Mouse (Mus musculus): ENCODE data around the gene Vipas39. TPM values are rescaled to one million over a fixed set of nuclear protein-coding genes. Genes with fewer than 3 reads are reported as not detected.

The Vipas39 gene
- total RNA-seq (2023), result 10 to 100 TPM; 25.7 to 31.5 TPM

DNA sequence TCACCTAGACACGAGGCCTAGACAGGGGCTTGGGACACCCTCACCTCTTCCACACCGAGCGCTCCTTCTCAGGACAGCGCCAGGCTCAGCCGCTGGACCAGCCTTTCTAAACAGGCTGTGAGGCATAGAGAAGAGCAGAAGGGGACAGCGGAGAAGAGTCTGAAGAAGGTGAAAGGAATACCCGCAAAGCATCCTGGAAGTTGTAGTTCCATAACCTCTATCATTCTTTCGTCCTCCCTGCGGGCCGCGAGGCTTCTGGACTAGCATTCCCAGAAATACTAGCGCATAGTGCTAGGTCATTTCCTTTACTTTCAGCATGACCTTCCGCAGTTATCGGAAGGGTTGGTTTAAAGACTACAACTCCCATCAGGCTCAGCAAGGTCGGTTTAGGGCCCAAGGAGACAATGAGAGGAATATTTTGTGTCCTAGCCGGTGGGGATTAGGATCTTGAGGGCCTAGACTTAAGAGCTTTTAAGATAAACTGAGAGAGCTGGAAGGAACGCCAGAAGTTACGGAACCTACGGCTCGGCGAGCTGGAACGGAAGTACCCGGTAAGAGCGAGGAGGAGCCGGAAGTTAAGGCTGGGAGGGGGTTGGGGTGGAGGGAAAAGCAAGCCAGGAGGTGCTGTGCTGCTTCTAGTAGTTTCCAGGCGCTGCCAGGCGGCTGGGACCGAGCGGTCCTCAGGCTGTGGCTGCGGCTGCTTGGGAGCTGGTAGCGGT lies at the start of gene Vipas39, which contains the start of gene Ahsa1:
Vipas39 (minus strand) TSS at position 149 of the 719 bp plus-strand sequence.
Ahsa1 (plus strand) TSS at position 372 of the 719 bp plus-strand sequence.

DNA sequence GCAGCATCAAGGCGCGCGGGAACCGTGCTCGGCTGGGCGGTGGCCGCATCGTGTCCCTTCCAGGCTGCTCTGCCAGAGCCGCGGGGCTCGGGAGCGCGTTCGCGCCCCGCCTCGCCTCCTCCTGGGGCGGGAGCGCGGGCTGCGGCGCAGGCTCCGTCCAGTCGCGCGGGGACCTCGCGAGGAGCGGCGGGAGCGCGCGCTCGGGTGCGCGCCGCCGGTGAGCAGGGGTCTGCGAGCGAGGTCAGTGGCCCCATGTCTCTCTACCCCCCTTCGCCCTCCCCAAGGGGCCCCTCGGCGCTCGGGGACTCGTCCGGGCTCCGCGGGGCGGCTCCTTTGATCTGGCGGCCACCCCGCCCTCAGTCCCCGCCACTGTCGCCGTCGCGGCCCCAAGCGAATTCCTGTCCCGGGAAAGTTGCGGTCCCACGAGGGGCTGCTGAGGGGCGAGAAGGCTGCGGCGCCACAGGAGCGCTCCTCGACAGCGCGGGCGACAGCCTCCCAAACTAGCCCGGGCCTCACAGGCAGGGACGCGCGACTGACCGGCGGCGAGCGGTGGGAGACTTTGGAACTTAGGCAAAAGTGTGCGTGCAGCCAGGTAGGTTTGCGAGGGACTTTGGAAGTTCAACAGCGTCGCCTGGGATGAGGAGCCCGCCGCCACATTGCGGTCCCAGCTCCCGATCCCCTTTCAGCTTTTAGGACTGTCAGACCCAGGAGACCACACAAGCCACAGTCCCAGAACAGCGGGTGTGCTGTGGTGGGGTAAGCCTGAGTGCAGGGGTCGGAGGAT lies 33.8 kb upstream of the Vipas39 start, which contains the start of gene Ism2:
Ism2 (minus strand) TSS at position 49 of the 784 bp plus-strand sequence.

DNA sequence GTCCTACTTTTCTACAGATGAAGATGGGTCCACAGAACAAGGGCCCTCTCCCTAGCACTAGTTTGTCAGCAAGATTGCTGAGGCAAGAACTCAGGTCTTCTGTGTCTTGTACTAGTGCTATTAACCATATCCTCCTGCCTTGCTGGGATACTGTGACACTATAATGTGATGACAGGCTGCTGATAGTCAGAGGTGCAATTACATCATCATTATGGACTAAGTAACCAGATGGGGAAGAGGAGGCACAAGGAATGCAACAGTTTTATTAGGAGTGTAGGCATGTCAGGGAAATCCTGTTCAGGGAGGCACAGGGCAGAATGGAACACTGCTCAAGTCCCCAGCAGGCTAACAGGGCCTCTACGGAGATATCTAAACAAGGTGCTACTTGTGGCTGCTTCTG lies 27.4 kb downstream of the Vipas39 start, which contains the start of gene Noxred1:
Noxred1 (minus strand) TSS at position 101 of the 400 bp plus-strand sequence.

DNA sequence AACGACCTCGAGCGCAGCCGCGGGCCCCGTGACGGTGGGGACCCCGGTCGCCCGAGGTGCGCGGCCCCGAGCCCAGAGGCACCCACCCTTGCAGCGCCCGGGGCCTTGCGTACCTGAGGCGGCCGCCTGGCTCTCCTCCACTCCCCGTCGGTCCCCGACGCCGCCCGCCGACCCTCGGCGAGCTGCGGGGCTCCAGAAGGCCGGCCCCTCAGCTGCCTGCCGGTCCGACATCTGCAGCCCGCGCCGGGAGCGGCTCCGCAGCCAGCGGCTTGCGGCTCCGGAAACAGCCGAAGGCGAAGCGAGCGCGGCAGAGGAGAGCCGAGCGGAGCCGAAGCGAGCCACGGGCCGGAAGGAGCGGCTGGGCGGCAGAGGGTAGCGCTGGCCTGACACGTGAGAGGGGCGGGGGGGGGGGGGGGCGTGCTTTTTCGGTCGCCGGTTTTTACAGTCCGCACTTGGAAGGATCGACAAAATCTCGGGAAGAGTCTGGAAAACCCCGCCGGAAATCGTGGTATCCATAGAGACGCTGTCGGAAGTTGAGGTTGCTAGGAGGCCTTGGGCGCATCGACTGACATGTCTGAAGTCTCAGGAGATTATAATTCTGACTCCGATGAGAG lies 66.0 kb downstream of the Vipas39 start, which contains the start of gene Tmed8:
Tmed8 (minus strand) TSS at position 482 of the 614 bp plus-strand sequence.

DNA sequence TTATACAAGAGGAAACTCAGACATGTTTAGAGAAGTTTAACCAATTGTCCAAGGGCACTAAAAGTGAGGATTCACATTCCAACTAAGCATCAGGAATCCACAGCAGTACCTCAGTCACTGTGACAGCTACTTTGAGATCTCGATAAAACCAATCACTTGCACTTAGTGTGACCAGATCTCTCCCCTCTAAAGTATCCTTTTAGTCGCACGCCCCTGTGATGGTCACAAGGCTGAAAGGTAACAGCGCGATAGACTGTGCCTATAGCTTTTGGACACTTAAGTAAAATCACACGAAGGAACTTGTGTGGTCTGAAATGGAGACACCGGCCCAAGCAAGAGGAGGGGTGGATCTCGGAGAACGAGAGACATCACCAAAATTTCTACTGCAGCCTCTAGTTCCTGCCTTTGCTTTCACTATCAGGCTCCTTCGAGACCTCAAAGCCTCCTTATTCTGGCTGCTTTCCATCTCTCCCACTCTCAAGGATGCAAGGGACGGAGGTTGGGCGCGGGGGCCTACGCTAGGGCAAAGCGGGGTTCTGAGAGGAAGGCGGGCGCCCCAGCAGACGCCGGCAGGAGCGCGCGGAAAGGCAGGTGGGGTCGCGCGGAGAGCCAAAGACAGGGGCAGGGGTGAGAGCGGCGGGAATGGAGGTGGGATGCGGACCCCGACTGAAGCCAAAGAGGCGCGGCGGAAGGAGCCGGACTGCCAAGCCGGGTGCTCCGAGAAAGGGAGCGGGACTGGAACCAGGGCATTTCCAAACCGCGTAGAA lies 66.7 kb downstream of the Vipas39 start, which contains the start of gene Samd15:
Samd15 (plus strand) TSS at position 518 of the 767 bp plus-strand sequence.

Other genes starting within 250 kb of the Vipas39 start
- not detected for gene Tmem63c, start 244.9 kb downstream of the Vipas39 start, total RNA-seq (2023)
- not detected for gene Ngb, start 163.7 kb downstream of the Vipas39 start, total RNA-seq (2023)
- gene Gstz1, start 119.1 kb downstream of the Vipas39 start, total RNA-seq (2023), result 1 to 10 TPM; 7.9 to 8.7 TPM
- gene Pomt2, start 118.3 kb downstream of the Vipas39 start, total RNA-seq (2023), result 1 to 10 TPM; 2.3 to 2.7 TPM
- under 1 TPM in 1 of 2 experiments, not detected in 1; 0.77 TPM for gene Samd15, start 66.5 kb downstream of the Vipas39 start, total RNA-seq (2023)
- 10 to 100 TPM in 1 of 2 experiments, 1 to 10 TPM in 1; 9.9 to 10.6 TPM for gene Tmed8, start 65.8 kb downstream of the Vipas39 start, total RNA-seq (2023)
- gene Noxred1, start 27.5 kb downstream of the Vipas39 start, total RNA-seq (2023), result 1 to 10 TPM; 2.9 to 3.1 TPM
- gene Ahsa1, start 223 bp upstream of the Vipas39 start, total RNA-seq (2023), result 10 to 100 TPM; 71.3 to 76.8 TPM
- not detected for gene Ism2, start 33.4 kb upstream of the Vipas39 start, total RNA-seq (2023)
- gene Sptlc2, start 122.1 kb upstream of the Vipas39 start, total RNA-seq (2023), result 100 to 1,000 TPM; 118 to 124 TPM
- gene Slirp, start 177.6 kb upstream of the Vipas39 start, total RNA-seq (2023), result 10 to 100 TPM; 32.0 to 43.1 TPM
- gene Alkbh1, start 177.8 kb upstream of the Vipas39 start, total RNA-seq (2023), result 10 to 100 TPM; 20.7 to 24.0 TPM
- gene Snw1, start 206.0 kb upstream of the Vipas39 start, total RNA-seq (2023), result 10 to 100 TPM; 42.4 to 46.1 TPM
- gene Gm5788, start 228.5 kb upstream of the Vipas39 start, total RNA-seq (2023), result not detected
- not detected for gene Gm8300, start 248.1 kb upstream of the Vipas39 start, total RNA-seq (2023)

All from neutrophil, adult 59 days (primary cell).